Mouse (Mus musculus): ENCODE results near the gene Odf3l1.

- TF ChIP-seq POLR2A (IDR thresholded peaks at IDR 0.05; ENCODE audit: borderline replicate concordance, insufficient read depth, low read length) (no peak), CTCF (IDR thresholded peaks at IDR 0.05; ENCODE audit: borderline replicate concordance, insufficient read depth, low read depth, low read length) (no peak)
Measured at GRCm38 (mm10) chr9:56864216-56864729, at the start of gene Odf3l1.
